Mouse (Mus musculus) forebrain, embryonic 11.5 days (tissue): ENCODE results near the gene Pafah1b2. TPM values are rescaled to one million over a fixed set of nuclear protein-coding genes. Genes with fewer than 3 reads are reported as not detected.

Source experiments
- ATAC-seq: fragments of 200-750 bp; cut with Nextera tagmentation; replicated peaks from 2 replicates; pipeline ENCODE4 v1.8.0; 2017; ENCODE audit warnings: moderate TSS enrichment; ENCODE audit not compliant: low FRiP score
- DNase-seq: peaks from one replicate; pipeline ENCODE4 v3.0.0-alpha.2; 2017; ENCODE audit warnings: low spot score
- H3K27ac ChIP-seq: fragments of 300-500 bp; sonication (generic); 2 replicates; pipeline ENCODE4 v1.5.1; 2014; ENCODE audit warnings: low read depth, low read length
- H3K27me3 ChIP-seq: fragments of 300-500 bp; sonication (generic); 2 replicates; pipeline ENCODE4 v1.6.1; 2014; ENCODE audit warnings: mild to moderate bottlenecking, low read length, mixed read lengths; ENCODE audit not compliant: control insufficient read depth, insufficient read depth
- H3K36me3 ChIP-seq: fragments of 300-500 bp; sonication (generic); 2 replicates; pipeline ENCODE4 v1.6.1; 2014; ENCODE audit warnings: mild to moderate bottlenecking, low read length, moderate library complexity, mixed read lengths; ENCODE audit not compliant: control insufficient read depth, insufficient read depth
- H3K4me1 ChIP-seq: fragments of 300-500 bp; sonication (generic); replicated peaks from 2 replicates; pipeline ENCODE4 v1.6.1; 2014; ENCODE audit warnings: low read length, mixed read lengths; ENCODE audit not compliant: control insufficient read depth, insufficient read depth
- H3K4me2 ChIP-seq: fragments of 300-500 bp; sonication (generic); 2 replicates; pipeline ENCODE4 v1.6.1; 2014; ENCODE audit warnings: low read depth, mild to moderate bottlenecking, low read length, moderate library complexity, mixed read lengths; ENCODE audit not compliant: severe bottlenecking
- H3K4me3 ChIP-seq: fragments of 300-500 bp; sonication (generic); 2 replicates; pipeline ENCODE4 v1.5.1; 2014; ENCODE audit warnings: low read depth, low read length
- H3K9ac ChIP-seq: fragments of 300-500 bp; sonication (generic); 2 replicates; pipeline ENCODE4 v1.6.1; 2014; ENCODE audit warnings: low read length
- H3K9me3 ChIP-seq: fragments of 300-500 bp; sonication (generic); 2 replicates; pipeline ENCODE4 v1.6.1; 2016; ENCODE audit warnings: low read length, mixed read lengths; ENCODE audit not compliant: control insufficient read depth
- WGBS: fragments of 180-500 bp; shearing (Covaris S2); extraction: QIAGEN DNeasy Blood & Tissue Kit; methylation state at CpG from one replicate; pipeline ENCODE4 v1.1.7; 2014; 5-methylcytosine and 5-hydroxymethylcytosine counted together
- polyA plus RNA-seq: library from polyadenylated mRNA; unstranded; fragments of >200 nt; fragmentation: Nextera tagmentation; extraction: Ambion mirVana; gene quantifications from 2 replicates; pipeline ENCODE4 v1.2.1, GENCODE M21; 2014

Pafah1b2 gene
- polyA plus RNA-seq, 1 experiment from 2014 or later, result 274 TPM

DNA sequence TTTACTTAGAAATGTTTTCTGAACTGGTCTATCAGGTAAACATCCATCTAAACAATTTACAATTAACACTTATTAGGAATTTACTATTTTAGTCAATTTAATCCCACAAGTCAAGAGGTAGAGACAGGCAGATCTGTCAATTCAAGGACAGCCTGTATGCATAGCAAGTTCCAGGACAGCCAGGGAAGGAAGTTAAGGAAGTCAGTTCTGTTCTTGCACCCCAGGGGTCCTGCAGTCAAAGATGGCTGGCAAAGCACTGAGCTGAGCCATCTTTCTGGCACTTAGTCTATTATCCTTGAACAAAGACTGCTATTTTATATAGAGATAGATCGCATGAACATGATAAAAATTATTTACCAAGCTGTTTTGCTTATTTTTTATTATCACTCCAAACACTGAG is 31.9 kb downstream of the Pafah1b2 start:
- no peak overlapping the region for H3K4me3 ChIP-seq
- no peak overlapping the region for H3K9ac ChIP-seq
- H3K9me3 ChIP-seq, result no peaks in the 10 kb centered on the region
- no peak overlapping the region for H3K27ac ChIP-seq
- H3K36me3 ChIP-seq, result no peaks in the 10 kb centered on the region; the same call in 1 of the 2 replicates
- DNase-seq, result no peak
- 77% methylated on average over 1 of the region's 1 CpGs for WGBS
- no peak for ATAC-seq
- H3K4me2 ChIP-seq, result no peak overlapping the region
- H3K4me1 ChIP-seq, result peaks cover 2% of the 10 kb centered on the region; the same call in 1 of the 2 replicates
- no peaks in the 10 kb centered on the region for H3K27me3 ChIP-seq

DNA sequence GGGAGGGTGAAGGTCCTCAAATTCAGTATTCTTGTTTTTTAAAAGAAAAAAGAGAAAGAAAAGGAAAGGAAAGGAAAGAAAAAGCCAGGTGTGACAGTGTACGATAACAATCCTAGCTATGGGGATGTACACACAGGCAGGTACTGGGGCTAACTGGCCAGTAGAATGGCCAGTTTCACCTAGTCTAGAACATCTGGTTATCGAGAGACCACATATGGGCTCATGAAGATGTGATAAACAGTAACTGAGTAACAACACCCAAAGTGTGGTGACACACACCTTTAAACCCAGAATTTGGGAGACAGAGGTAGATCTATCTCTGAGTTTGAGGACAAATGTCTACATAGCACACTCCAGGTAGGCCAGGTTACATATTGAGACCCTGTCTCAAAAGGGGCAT is 32.7 kb downstream of the Pafah1b2 start:
- H3K36me3 ChIP-seq, result no peaks in the 10 kb centered on the region; the same call in 1 of the 2 replicates
- no peak overlapping the region for H3K9ac ChIP-seq
- H3K4me1 ChIP-seq, result peaks cover 2% of the 10 kb centered on the region; the same call in 1 of the 2 replicates
- no peaks in the 10 kb centered on the region for H3K9me3 ChIP-seq
- H3K27ac ChIP-seq, result no peak overlapping the region
- no peak overlapping the region for H3K4me3 ChIP-seq
- H3K27me3 ChIP-seq, result no peaks in the 10 kb centered on the region
- H3K4me2 ChIP-seq, result no peak overlapping the region
- ATAC-seq (no peak), DNase-seq (no peak)
- 94% methylated on average over 2 of the region's 2 CpGs for WGBS

DNA sequence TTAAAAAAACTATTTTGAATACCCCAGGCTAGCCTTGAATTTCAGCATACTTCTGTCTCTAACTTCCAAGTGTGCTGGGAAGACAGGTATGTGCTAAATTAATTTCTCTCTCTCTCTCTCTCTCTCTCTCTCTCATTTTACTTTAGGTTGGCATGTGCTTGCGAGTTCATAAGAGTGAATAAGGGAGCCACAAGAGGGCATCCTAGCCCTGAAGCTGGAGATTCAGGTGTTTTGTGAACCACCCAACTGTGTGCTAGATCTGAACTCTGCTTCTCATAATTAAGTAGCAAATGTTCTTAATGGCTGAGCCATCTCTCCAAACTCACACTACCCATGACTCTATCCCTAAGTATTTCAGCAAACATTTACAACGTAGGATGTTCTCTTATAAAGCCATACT is 35.6 kb downstream of the Pafah1b2 start:
- no peaks in the 10 kb centered on the region for H3K4me1 ChIP-seq
- peaks cover 5% of the 10 kb centered on the region; the same call in 1 of the 2 replicates for H3K36me3 ChIP-seq
- no peak overlapping the region for H3K27ac ChIP-seq
- ATAC-seq (no peak), DNase-seq (no peak)
- WGBS, result 87% methylated on average over 2 of the region's 2 CpGs
- H3K4me2 ChIP-seq, result no peak overlapping the region
- H3K4me3 ChIP-seq, result no peak overlapping the region
- no peaks in the 10 kb centered on the region for H3K27me3 ChIP-seq
- H3K9me3 ChIP-seq, result no peaks in the 10 kb centered on the region
- H3K9ac ChIP-seq, result no peak overlapping the region

DNA sequence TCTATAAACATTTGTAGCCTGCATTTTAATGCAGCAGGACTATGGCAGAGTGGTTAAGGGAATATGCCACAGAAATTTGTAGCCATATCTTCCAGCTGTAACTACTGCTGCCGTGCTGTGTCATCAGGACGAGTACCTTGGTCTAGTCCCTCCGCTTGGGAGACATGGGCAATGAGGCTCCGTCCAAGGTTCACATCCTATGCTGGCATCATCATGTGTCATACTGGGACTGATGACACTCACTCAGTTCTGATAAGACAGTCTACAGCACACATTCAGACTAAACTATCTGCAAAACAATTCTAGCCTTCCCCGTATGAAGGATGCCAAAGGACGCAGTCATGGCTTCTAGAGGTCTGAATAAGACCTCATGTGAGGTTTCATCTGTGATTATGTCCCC is 48.9 kb downstream of the Pafah1b2 start:
- Histone ChIP-seq H3K9ac (no peak overlapping the region), H3K4me2 (no peak overlapping the region), H3K4me3 (no peak overlapping the region), H3K36me3 (peaks cover 18% of the 10 kb centered on the region), H3K4me1 (no peaks in the 10 kb centered on the region), H3K9me3 (no peaks in the 10 kb centered on the region), H3K27me3 (no peaks in the 10 kb centered on the region), H3K27ac (no peak overlapping the region)
- DNase-seq (no peak), ATAC-seq (no peak)
- 96% methylated on average over 6 of the region's 6 CpGs for WGBS

DNA sequence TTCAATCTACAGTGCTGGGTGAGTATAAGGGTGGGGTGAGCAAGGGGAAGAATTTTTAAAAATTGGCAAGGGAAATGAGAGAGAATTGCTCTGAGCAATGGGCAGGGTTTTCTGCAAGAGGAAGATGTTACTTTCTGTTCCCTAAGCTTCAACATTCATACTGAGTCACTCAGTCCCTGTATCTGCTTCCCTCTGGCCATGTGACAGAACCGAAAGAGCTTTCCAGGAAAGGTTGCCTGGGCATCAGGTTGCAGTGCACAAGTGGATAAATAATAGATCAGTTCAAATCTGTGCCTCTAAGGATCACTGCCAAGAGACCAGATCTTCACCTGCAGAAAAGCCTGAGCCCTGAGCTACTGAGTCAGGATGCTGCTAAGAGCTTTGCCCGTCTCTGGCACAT is 50.6 kb downstream of the Pafah1b2 start:
- ATAC-seq (no peak), DNase-seq (no peak)
- Histone ChIP-seq H3K27ac (no peak overlapping the region), H3K36me3 (peaks cover 12% of the 10 kb centered on the region), H3K9ac (no peak overlapping the region), H3K9me3 (no peaks in the 10 kb centered on the region), H3K27me3 (no peaks in the 10 kb centered on the region), H3K4me1 (no peaks in the 10 kb centered on the region), H3K4me3 (no peak overlapping the region), H3K4me2 (no peak overlapping the region)
- 92% methylated on average over 2 of the region's 2 CpGs for WGBS

DNA sequence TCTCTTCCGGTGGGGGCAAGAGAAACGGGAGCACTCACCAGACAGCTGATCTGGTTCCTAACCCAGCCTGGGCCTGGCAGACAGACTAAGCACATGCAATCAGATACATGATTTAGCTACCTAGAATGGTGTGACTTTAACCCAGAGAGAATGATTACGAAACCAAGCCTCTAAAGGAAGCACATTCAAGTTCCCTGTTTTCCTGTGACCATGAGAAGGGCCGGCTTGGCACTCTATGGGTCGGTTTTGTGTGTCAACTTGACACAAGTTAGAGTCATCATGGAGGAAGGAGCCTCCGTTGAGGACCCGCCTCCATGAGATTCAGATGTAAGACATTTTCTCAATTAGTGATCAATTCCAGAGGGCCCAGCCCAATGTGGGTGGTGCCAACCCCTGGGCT is 52.8 kb downstream of the Pafah1b2 start:
- Histone ChIP-seq H3K4me2 (no peak overlapping the region), H3K9me3 (no peaks in the 10 kb centered on the region), H3K27me3 (no peaks in the 10 kb centered on the region), H3K4me3 (no peak overlapping the region), H3K27ac (no peak overlapping the region), H3K9ac (no peak overlapping the region), H3K4me1 (peaks cover 3% of the 10 kb centered on the region; the same call in 1 of the 2 replicates), H3K36me3 (peaks cover 9% of the 10 kb centered on the region)
- DNase-seq, result no peak
- ATAC-seq, result no peak
- WGBS, result 85% methylated on average over 7 of the region's 7 CpGs

DNA sequence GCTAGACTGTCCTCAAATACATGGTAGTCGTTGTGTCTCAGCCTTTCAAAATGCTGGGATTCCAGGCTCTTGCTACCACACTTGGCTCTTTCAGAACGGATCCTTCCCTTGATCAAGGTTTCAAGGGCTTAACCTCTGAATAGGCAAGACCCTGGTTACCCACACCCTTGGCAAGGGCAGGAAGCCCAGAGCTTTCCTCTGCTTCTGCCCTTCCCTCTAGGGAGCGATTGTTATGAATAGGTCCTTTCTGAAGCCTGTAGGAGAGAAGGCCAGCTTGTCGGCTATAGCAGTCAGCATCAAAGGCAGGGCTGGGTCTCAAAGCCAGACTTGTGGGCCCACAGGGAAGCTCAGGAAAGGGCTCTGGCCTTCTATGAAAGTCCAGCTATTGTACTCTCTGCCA is 53.6 kb downstream of the Pafah1b2 start:
- Histone ChIP-seq H3K4me2 (no peak overlapping the region), H3K4me3 (no peak overlapping the region), H3K27me3 (no peaks in the 10 kb centered on the region), H3K4me1 (peaks cover 10% of the 10 kb centered on the region; the same call in 1 of the 2 replicates), H3K27ac (no peak overlapping the region; the same call in 1 of the 2 replicates), H3K9ac (no peak overlapping the region), H3K36me3 (peaks cover 3% of the 10 kb centered on the region; the same call in 1 of the 2 replicates), H3K9me3 (no peaks in the 10 kb centered on the region)
- WGBS, result 45% methylated on average over 4 of the region's 4 CpGs
- no peak for DNase-seq
- no peak for ATAC-seq

DNA sequence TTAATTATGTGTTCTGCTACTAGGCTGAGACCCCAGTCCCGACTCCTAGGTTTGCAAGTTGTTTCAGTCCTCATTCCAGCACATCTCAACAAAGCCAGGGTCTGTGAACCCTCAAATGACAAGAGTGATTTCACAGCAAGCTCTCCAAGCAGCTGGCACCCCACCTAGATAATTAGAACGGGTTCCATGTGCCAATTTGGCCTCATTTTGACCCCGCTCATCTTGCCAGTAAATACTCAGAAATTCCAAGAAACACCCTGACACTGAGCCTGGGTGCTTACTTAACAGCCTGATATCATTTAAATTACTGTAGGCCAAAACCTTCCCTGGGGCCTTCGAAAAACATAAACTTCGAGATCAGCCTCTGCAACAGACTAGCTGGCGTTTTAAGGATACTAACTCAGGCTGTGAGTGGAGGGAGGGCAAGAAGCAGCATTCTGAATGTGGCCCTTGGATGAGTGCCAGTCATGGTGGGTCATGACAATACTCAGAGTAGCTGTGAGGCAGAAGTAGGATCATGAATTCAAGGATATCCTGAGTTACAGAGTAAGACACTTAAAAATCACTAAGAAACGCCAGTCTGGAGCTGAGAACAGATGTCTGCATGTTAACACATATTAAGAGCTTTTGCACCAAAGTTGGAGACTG is 54.3 kb downstream of the Pafah1b2 start:
- Histone ChIP-seq H3K36me3 (peaks cover 3% of the 10 kb centered on the region; the same call in 1 of the 2 replicates), H3K27ac (no peak overlapping the region), H3K4me3 (no peak overlapping the region), H3K9me3 (no peaks in the 10 kb centered on the region), H3K4me1 (peaks cover 11% of the 10 kb centered on the region; the same call in 1 of the 2 replicates), H3K9ac (no peak overlapping the region), H3K27me3 (no peaks in the 10 kb centered on the region), H3K4me2 (no peak overlapping the region)
- no peak for DNase-seq
- 79% methylated on average over 7 of the region's 7 CpGs for WGBS
- no peak for ATAC-seq
